Mouse (Mus musculus): ENCODE data around the gene Cxcl9. TPM values are rescaled to one million over a fixed set of nuclear protein-coding genes. Genes with fewer than 3 reads are reported as not detected.

The Cxcl9 gene
- total and polyA plus RNA-seq, 3 experiments: not detected

DNA sequence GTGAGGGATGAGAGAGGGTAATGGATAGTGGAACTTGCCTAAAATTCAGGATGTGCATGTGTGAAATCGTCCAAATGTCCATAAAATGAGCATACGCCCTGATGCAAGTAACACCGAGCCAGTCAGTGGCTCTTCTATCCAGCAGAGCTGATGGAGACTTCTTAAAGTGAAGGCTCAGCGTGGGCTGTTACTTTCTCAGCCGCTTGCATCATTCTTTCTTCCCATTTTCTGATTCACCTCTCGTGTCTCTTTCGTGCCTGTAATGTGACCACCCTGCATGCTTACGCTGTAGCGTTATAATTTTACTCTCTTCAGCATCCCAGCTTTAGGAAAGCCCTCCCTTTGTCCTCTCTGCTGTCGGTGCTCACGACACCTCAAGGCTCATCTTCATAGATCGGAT lies 3.2 kb upstream of the Cxcl9 start:
- Histone ChIP-seq H3K4me3 (ENCODE audit: low read depth, low read length) (no peak overlapping the region), H3K4me1 (ENCODE audit: insufficient read depth, low read depth, low read length) (peaks cover 12% of the 10 kb centered on the region), H3K36me3 (replicated peaks) (no peaks in the 10 kb centered on the region), H3K27me3 (ENCODE audit: insufficient read depth, low read length) (peaks cover 35% of the 10 kb centered on the region), H3K9me3 (replicated peaks) (no peaks in the 10 kb centered on the region)
- TF ChIP-seq GATA1 (IDR thresholded peaks at IDR 0.05; ENCODE audit: borderline replicate concordance, low read length) (no peak), POLR2AphosphoS5 (IDR thresholded peaks at IDR 0.05; ENCODE audit: insufficient replicate concordance, low read depth, low read length) (no peak), GATA2 (IDR thresholded peaks at IDR 0.05; ENCODE audit: borderline replicate concordance, low read depth, low read length) (no peak), CTCF (IDR thresholded peaks at IDR 0.05; ENCODE audit: low read depth, low read length) (no peak), TAL1 (conservative IDR thresholded peaks at IDR 0.05; ENCODE audit: low read depth, low read length) (no peak)
- ATAC-seq (ENCODE audit: extremely low read depth, insufficient number of reproducible peaks, low FRiP score, poor library complexity, severe bottlenecking) (no peak), DNase-seq (ENCODE audit: low spot score) (no peak)

DNA sequence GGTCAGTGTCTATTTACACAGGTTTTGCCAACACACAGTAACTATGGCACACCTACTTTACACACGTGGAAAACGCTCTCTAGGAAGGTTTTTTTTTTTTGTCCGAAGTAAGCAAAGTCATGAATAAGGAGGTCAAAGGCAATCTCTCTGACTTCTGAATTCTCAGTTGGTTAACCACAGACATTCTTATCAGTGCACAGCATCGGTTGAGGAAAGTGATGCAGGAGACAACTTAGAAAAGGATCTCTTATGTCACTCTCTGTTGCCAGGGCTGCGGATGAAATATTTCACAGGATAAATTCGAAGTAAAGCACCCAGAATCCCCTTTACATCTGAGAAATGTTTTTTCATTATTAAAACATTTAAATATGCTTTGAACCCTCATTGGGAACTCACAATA lies 512 bp downstream of the Cxcl9 start:
- ATAC-seq (ENCODE audit: extremely low read depth, insufficient number of reproducible peaks, low FRiP score, poor library complexity, severe bottlenecking): peak; percentile 28; the same call in 1 of the 2 replicates

DNA sequence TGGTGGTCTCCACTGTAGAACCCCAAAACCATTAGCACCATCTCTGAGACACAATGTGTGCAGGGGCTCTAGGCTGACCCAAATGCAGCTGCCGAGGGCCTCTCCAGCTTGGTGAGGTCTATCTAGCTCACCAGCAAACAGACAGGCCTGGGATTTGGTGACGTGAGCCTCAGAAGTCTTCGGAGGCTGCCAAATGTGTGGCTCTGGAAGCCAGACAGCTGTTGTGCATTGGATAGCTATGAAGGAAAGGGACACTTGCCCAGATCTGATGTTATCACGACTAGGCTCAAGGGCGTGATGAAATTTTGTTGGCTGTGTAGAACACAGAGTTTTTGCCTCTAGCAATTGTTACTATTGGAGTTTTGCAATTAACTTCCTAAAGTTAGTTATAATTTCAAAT lies 4.6 kb downstream of the Cxcl9 start:
- Histone ChIP-seq H3K4me3 (ENCODE audit: low read depth, low read length) (no peak overlapping the region), H3K27me3 (ENCODE audit: insufficient read depth, low read length) (peaks cover 42% of the 10 kb centered on the region), H3K9me3 (replicated peaks) (no peaks in the 10 kb centered on the region), H3K4me1 (ENCODE audit: insufficient read depth, low read depth, low read length) (peaks cover 22% of the 10 kb centered on the region), H3K36me3 (replicated peaks) (no peaks in the 10 kb centered on the region)
- TF ChIP-seq GATA2 (IDR thresholded peaks at IDR 0.05; ENCODE audit: borderline replicate concordance, low read depth, low read length): no peak
- TF ChIP-seq CTCF (IDR thresholded peaks at IDR 0.05; ENCODE audit: low read depth, low read length): no peak
- TF ChIP-seq TAL1 (conservative IDR thresholded peaks at IDR 0.05; ENCODE audit: low read depth, low read length): no peak
- no peak for TF ChIP-seq GATA1 (IDR thresholded peaks at IDR 0.05; ENCODE audit: borderline replicate concordance, low read length)
- no peak for TF ChIP-seq POLR2AphosphoS5 (IDR thresholded peaks at IDR 0.05; ENCODE audit: insufficient replicate concordance, low read depth, low read length)
- ATAC-seq (ENCODE audit: extremely low read depth, insufficient number of reproducible peaks, low FRiP score, poor library complexity, severe bottlenecking) (no peak), DNase-seq (ENCODE audit: low spot score) (no peak)

More for the DNA sequence above, 512 bp downstream of the Cxcl9 start:
- no peak overlapping the region for H3K4me3 ChIP-seq (ENCODE audit: low read depth, low read length)
- H3K36me3 ChIP-seq (replicated peaks): no peaks in the 10 kb centered on the region
- H3K4me1 ChIP-seq (ENCODE audit: insufficient read depth, low read depth, low read length): peaks cover 16% of the 10 kb centered on the region
- DNase-seq (ENCODE audit: low spot score): no peak
- TF ChIP-seq TAL1 (conservative IDR thresholded peaks at IDR 0.05; ENCODE audit: low read depth, low read length) (no peak), POLR2AphosphoS5 (IDR thresholded peaks at IDR 0.05; ENCODE audit: insufficient replicate concordance, low read depth, low read length) (no peak), GATA2 (IDR thresholded peaks at IDR 0.05; ENCODE audit: borderline replicate concordance, low read depth, low read length) (no peak), CTCF (IDR thresholded peaks at IDR 0.05; ENCODE audit: low read depth, low read length) (no peak), GATA1 (IDR thresholded peaks at IDR 0.05; ENCODE audit: borderline replicate concordance, low read length) (no peak)
- H3K27me3 ChIP-seq (ENCODE audit: insufficient read depth, low read length): peaks cover 45% of the 10 kb centered on the region
- H3K9me3 ChIP-seq (replicated peaks): no peaks in the 10 kb centered on the region

DNA sequence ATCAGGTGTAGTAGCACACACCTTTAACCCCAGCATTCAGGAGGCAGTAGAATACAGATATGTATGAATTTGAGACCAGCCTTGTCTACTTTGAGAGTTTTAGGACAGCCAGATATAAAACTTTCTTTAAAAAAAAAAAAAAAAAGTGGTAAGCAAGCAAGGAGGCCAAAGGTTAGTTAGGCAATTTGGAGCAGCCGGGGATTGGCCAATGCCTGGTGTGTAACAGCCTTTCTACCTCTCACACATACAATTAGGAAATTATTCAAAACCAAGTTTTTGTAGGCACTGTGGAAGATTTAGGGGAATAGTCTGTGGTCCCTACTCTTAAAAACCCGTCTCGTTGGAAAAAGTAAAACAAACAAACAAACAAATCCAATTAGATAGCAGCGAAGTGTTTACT lies 5.3 kb downstream of the Cxcl9 start:
- H3K9me3 ChIP-seq (replicated peaks): no peaks in the 10 kb centered on the region
- H3K27me3 ChIP-seq (ENCODE audit: insufficient read depth, low read length): peaks cover 40% of the 10 kb centered on the region
- ATAC-seq (ENCODE audit: extremely low read depth, insufficient number of reproducible peaks, low FRiP score, poor library complexity, severe bottlenecking) (no peak), DNase-seq (ENCODE audit: low spot score) (no peak)
- no peak overlapping the region for H3K4me3 ChIP-seq (ENCODE audit: low read depth, low read length)
- no peak for TF ChIP-seq POLR2AphosphoS5 (IDR thresholded peaks at IDR 0.05; ENCODE audit: insufficient replicate concordance, low read depth, low read length)
- no peak for TF ChIP-seq GATA1 (IDR thresholded peaks at IDR 0.05; ENCODE audit: borderline replicate concordance, low read length)
- no peak for TF ChIP-seq CTCF (IDR thresholded peaks at IDR 0.05; ENCODE audit: low read depth, low read length)
- H3K36me3 ChIP-seq (replicated peaks): no peaks in the 10 kb centered on the region
- peaks cover 23% of the 10 kb centered on the region for H3K4me1 ChIP-seq (ENCODE audit: insufficient read depth, low read depth, low read length)

DNA sequence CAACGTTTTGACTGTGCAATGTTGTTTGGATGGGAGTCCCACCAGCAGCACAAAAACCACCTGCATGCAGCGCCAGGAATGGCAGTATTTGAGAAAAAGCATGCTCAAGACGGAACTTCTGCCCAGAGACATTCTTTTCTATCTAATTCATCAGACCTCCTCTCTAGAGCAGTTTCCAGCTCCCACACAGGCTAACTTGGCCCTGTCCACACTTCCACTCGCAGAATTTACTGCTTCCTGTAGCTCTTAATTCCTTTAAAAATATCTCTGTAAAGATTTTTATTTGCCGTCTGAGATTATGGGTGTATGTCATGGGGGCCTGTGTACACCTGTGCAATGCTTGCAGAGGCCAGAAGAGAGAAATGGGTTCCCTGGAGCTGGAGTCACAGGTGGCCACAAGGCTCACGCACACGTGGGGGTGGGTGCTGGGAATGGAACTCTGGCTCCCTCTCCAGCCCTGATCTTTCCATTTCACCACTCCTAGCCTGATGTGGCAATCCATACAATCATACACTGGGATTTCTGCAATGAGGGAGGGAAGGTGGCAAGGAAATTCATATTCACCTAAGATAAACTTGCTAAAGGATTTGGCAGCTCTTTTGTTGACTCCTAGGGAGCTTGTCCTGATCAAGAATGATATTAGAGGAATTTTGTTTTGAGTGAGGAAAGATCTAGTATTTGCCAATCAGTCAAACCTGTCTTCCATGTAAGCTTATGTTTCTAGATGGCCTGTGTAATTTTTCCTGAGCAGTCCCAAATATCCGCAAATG lies 6.1 kb downstream of the Cxcl9 start:
- ATAC-seq (ENCODE audit: extremely low read depth, insufficient number of reproducible peaks, low FRiP score, poor library complexity, severe bottlenecking): no peak
- no peaks in the 10 kb centered on the region for H3K36me3 ChIP-seq (replicated peaks)
- DNase-seq (ENCODE audit: low spot score): no peak

DNA sequence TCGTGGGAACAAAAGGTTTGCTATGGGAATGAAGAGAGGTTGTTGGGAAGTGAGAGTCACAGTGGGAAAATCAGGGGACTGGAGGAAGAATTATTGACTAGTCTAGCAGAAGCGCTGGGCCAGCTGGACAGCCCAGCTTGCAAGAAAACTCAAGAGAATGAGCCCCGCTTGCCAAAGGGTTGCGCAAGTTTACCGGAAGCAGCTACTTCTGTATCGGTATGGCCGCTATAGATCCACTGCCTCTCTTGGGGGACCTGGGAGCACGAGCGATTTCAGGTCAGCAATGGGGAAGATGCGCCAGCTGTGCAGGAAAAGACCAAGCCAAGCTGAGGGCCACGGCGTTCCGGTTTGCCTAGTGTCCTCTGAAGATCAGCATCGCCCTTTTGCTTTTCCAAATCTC lies 9.3 kb downstream of the Cxcl9 start:
- no peak for ATAC-seq (ENCODE audit: extremely low read depth, insufficient number of reproducible peaks, low FRiP score, poor library complexity, severe bottlenecking)
- H3K4me1 ChIP-seq (ENCODE audit: insufficient read depth, low read depth, low read length): peaks cover 10% of the 10 kb centered on the region
- H3K4me3 ChIP-seq (ENCODE audit: low read depth, low read length): no peak overlapping the region
- no peaks in the 10 kb centered on the region for H3K36me3 ChIP-seq (replicated peaks)
- TF ChIP-seq GATA1 (IDR thresholded peaks at IDR 0.05; ENCODE audit: borderline replicate concordance, low read length) (no peak), TAL1 (conservative IDR thresholded peaks at IDR 0.05; ENCODE audit: low read depth, low read length) (no peak), GATA2 (IDR thresholded peaks at IDR 0.05; ENCODE audit: borderline replicate concordance, low read depth, low read length) (no peak), CTCF (IDR thresholded peaks at IDR 0.05; ENCODE audit: low read depth, low read length) (no peak), POLR2AphosphoS5 (IDR thresholded peaks at IDR 0.05; ENCODE audit: insufficient replicate concordance, low read depth, low read length) (no peak)
- peaks cover 26% of the 10 kb centered on the region for H3K27me3 ChIP-seq (ENCODE audit: insufficient read depth, low read length)
- DNase-seq (ENCODE audit: low spot score): no peak
- no peaks in the 10 kb centered on the region for H3K9me3 ChIP-seq (replicated peaks)

More for the DNA sequence above, 6.1 kb downstream of the Cxcl9 start:
- H3K27me3 ChIP-seq (ENCODE audit: insufficient read depth, low read length): peaks cover 36% of the 10 kb centered on the region
- H3K4me1 ChIP-seq (ENCODE audit: insufficient read depth, low read depth, low read length): peaks cover 16% of the 10 kb centered on the region
- TF ChIP-seq CTCF (IDR thresholded peaks at IDR 0.05; ENCODE audit: low read depth, low read length) (no peak), GATA1 (IDR thresholded peaks at IDR 0.05; ENCODE audit: borderline replicate concordance, low read length) (no peak), POLR2AphosphoS5 (IDR thresholded peaks at IDR 0.05; ENCODE audit: insufficient replicate concordance, low read depth, low read length) (no peak), TAL1 (conservative IDR thresholded peaks at IDR 0.05; ENCODE audit: low read depth, low read length) (no peak), GATA2 (IDR thresholded peaks at IDR 0.05; ENCODE audit: borderline replicate concordance, low read depth, low read length) (no peak)
- H3K4me3 ChIP-seq (ENCODE audit: low read depth, low read length): no peak overlapping the region
- H3K9me3 ChIP-seq (replicated peaks): no peaks in the 10 kb centered on the region
